Comparison of ENCODE assay signal across 8 mouse cellular contexts in genomic region chr6:124863125-124863657, GRCm38 (mm10). TPM values are rescaled to one million over a fixed set of nuclear protein-coding genes. Genes with fewer than 3 reads are reported as not detected.
DNase-seq lines count a peak whose midpoint lies in the region; ATAC-seq and TF ChIP-seq lines count a peak whose summit lies in the region.

No protein-coding gene starts in this region.

- H3K27me3 ChIP-seq in intestine, postnatal 0 days (replicated peaks; ENCODE audit: control insufficient read depth, insufficient read depth, low read length), result peaks cover 31% of the 10 kb centered on the region
- H3K27me3 ChIP-seq in small intestine, adult 2 months (ENCODE audit: control insufficient read depth, insufficient read depth, low read length), result peaks cover 21% of the 10 kb centered on the region

- peaks cover 4% of the 10 kb centered on the region; the same call in 1 of the 2 replicates for H3K4me1 ChIP-seq in intestine, postnatal 0 days (replicated peaks; ENCODE audit: control insufficient read depth, insufficient read depth, low read length)
- peaks cover 4% of the 10 kb centered on the region for H3K4me1 ChIP-seq in small intestine, adult 2 months (ENCODE audit: control insufficient read depth, insufficient read depth, insufficient read length, low read length)

- TF ChIP-seq POLR2A in small intestine, adult 2 months (IDR thresholded peaks at IDR 0.05; ENCODE audit: low read depth, low read length), result no peak

- H3K4me3 ChIP-seq in intestine, postnatal 0 days (ENCODE audit: low read depth, low read length), result peak overlapping the region; percentile 48
- peak overlapping the region; percentile 58 for H3K4me3 ChIP-seq in small intestine, adult 2 months (ENCODE audit: low read depth, low read length)

- no peak overlapping the region for H3K27ac ChIP-seq in intestine, postnatal 0 days (ENCODE audit: low read depth, low read length)
- H3K27ac ChIP-seq in small intestine, adult 2 months (ENCODE audit: insufficient read depth, low read depth, low read length), result no peak overlapping the region

- no peaks in the 10 kb centered on the region for H3K9me3 ChIP-seq in intestine, postnatal 0 days (ENCODE audit: control insufficient read depth)

- no peak for ATAC-seq in intestine, postnatal 0 days

- no peaks in the 10 kb centered on the region for H3K36me3 ChIP-seq in intestine, postnatal 0 days (ENCODE audit: control insufficient read depth, insufficient read depth)
- no peaks in the 10 kb centered on the region for H3K36me3 ChIP-seq in small intestine, adult 2 months (ENCODE audit: control insufficient read depth, insufficient read depth, low read length)

- 6% methylated on average over 12 of the region's 16 CpGs for WGBS in intestine, postnatal 0 days
- WGBS in small intestine, adult 2 months, result 4% methylated on average over 11 of the region's 16 CpGs

- TF ChIP-seq CTCF in intestine, postnatal 0 days (IDR thresholded peaks at IDR 0.05; ENCODE audit: low read depth), result no peak
- TF ChIP-seq CTCF in small intestine, adult 2 months (IDR thresholded peaks at IDR 0.05; ENCODE audit: extremely low read depth, insufficient read length, insufficient replicate concordance, low read depth, low read length), result no peak

- peak overlapping the region; percentile 87 for H3K4me2 ChIP-seq in intestine, postnatal 0 days (replicated peaks; ENCODE audit: low read depth)

- H3K9ac ChIP-seq in intestine, postnatal 0 days (ENCODE audit: low read depth, low read length), result peak overlapping the region; percentile 40

- DNase-seq in embryo, embryonic 10 days (ENCODE audit: low spot score), result peak; percentile 60
- DNase-seq in embryo, embryonic 9.5 days (ENCODE audit: extremely low spot score), result no peak
- peak; percentile 25 for DNase-seq in right cerebral cortex, postnatal 25 days
- DNase-seq in right cerebral cortex, postnatal 36 days (ENCODE audit: low spot score in 2 of 2), result no peak
- no peak for DNase-seq in gastrocnemius, postnatal 10 days
- no peak for DNase-seq in adrenal gland, postnatal 36 days

RNA-seq across cellular contexts. Expression of gene Gpr162, which starts 0.6 kb away (rescaled TPM):
- 0.46 and 0.64 TPM in 2 replicates for polyA plus RNA-seq in intestine, postnatal 0 days (2015; fragmentation: Nextera tagmentation; extraction: Ambion mirVana)
- 1.2 and 1.7 TPM in 2 replicates for polyA plus RNA-seq in small intestine, adult 2 months (2012; rRNA removed)
- total RNA-seq in gastrocnemius, postnatal 10 days (2021), result 1 to 10 TPM in 1 of 2 experiments, under 1 TPM in 1; 0.38 to 1.1 TPM
- 1 to 10 TPM in 1 of 2 experiments, under 1 TPM in 1; 0.89 to 1.2 TPM for total RNA-seq in adrenal gland, postnatal 36 days (2021)

RNA-seq across cellular contexts. Expression of gene P3h3, which starts 5.6 kb away (rescaled TPM):
- 4.5 and 4.6 TPM in 2 replicates for polyA plus RNA-seq in intestine, postnatal 0 days (2015; fragmentation: Nextera tagmentation; extraction: Ambion mirVana)
- polyA plus RNA-seq in small intestine, adult 2 months (2012; rRNA removed), result 8.1 and 8.7 TPM in 2 replicates
- total RNA-seq in gastrocnemius, postnatal 10 days (2021), result 10 to 100 TPM; 33.3 to 41.5 TPM
- total RNA-seq in adrenal gland, postnatal 36 days (2021), result 10 to 100 TPM; 21.7 to 24.5 TPM

RNA-seq across cellular contexts. Expression of gene Gnb3, which starts 23.1 kb away (rescaled TPM):
- polyA plus RNA-seq in intestine, postnatal 0 days (2015; fragmentation: Nextera tagmentation; extraction: Ambion mirVana), result 0.42 and 0.47 TPM in 2 replicates
- 0.05 and 0.19 TPM in 2 replicates for polyA plus RNA-seq in small intestine, adult 2 months (2012; rRNA removed)
- 1 to 10 TPM; 8.4 to 9.4 TPM for total RNA-seq in gastrocnemius, postnatal 10 days (2021)
- 1 to 10 TPM; 6.2 to 8.1 TPM for total RNA-seq in adrenal gland, postnatal 36 days (2021)

RNA-seq across cellular contexts. Expression of gene Cd4, which starts 24.8 kb away (rescaled TPM):
- 0.75 and 0.83 TPM in 2 replicates for polyA plus RNA-seq in intestine, postnatal 0 days (2015; fragmentation: Nextera tagmentation; extraction: Ambion mirVana)
- polyA plus RNA-seq in small intestine, adult 2 months (2012; rRNA removed), result 3.7 and 5.8 TPM in 2 replicates
- total RNA-seq in gastrocnemius, postnatal 10 days (2021), result 1 to 10 TPM in 1 of 2 experiments, under 1 TPM in 1; 0.61 to 2.1 TPM
- total RNA-seq in adrenal gland, postnatal 36 days (2021), result under 1 TPM; 0.30 to 0.50 TPM

RNA-seq across cellular contexts. Expression of gene Cdca3, which starts 33.8 kb away (rescaled TPM):
- 45.4 and 57.4 TPM in 2 replicates for polyA plus RNA-seq in intestine, postnatal 0 days (2015; fragmentation: Nextera tagmentation; extraction: Ambion mirVana)
- 32.2 and 52.9 TPM in 2 replicates for polyA plus RNA-seq in small intestine, adult 2 months (2012; rRNA removed)
- 10 to 100 TPM; 13.5 to 14.3 TPM for total RNA-seq in gastrocnemius, postnatal 10 days (2021)
- total RNA-seq in adrenal gland, postnatal 36 days (2021), result 1 to 10 TPM; 5.9 to 9.2 TPM

Comparison
In these comparisons a context has a peak if more than half of its experiments do, and no peak if none do; other contexts are left out.
1. DNase-seq: peak in embryo, embryonic 10 days (single experiment) and right cerebral cortex, postnatal 25 days (single experiment); none in embryo, embryonic 9.5 days (single experiment), right cerebral cortex, postnatal 36 days (0 of 2), gastrocnemius, postnatal 10 days (single experiment) and adrenal gland, postnatal 36 days (0 of 2).